Mouse (Mus musculus) kidney, adult 2 months (tissue): ENCODE data around the gene Atrip.

ENCODE experiments used
- CTCF ChIP-seq: fragments of 200-500 bp; conservative IDR thresholded peaks from 2 replicates; pipeline ENCODE4 v1.5.1; 2011; ENCODE audit warnings: low read depth, mild to moderate bottlenecking, control low read depth, low read length, moderate library complexity, mixed read lengths; ENCODE audit not compliant: insufficient read depth, insufficient read length
- POLR2A ChIP-seq: fragments of 200-500 bp; IDR thresholded peaks from one replicate; pipeline ENCODE4 v1.6.1; 2011; ENCODE audit warnings: low read depth, low read length, control low read depth

DNA sequence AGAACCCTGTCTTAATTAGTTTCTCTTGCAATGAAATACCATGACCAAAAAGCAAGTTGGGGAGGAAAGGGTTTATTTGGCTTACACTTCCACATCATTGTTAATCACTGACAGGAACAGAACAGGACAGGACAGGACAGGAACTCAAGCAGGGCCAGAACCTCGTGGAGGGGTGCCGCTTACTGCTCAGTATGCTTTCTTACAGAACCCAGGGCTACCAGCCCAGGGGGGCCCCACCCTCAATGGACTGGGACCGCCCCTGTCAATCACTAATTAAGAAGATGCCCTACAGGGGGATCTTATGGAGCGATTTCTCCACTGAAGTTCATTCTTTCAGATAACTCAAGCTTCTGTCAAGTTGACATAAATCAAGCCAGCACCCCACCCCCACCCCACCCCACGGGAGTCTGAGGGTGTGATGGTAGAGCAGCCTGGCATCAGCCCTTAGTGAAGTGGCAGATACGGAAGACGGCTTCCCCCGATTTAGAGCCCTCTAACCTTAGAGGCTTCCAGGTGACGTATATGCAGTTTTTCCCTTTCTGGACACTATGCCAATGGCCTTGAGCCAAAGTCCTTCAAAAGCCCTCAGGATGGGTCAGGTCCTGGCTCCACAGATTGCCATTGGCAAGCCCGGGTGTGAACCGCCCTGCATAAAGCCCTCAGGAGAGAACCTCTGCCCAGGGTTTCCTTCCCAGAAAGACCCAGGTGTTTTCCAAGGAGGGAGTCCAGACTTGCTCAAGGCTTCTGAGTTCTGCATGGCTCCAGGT, 20.0 kb upstream of the Atrip start:
- TF ChIP-seq POLR2A (no peak), CTCF (no peak)
